Mouse (Mus musculus) ES-Bruce4 (cell line): Measurements from ENCODE around the gene Lats2.

Source experiments
- CTCF ChIP-seq: IDR thresholded peaks from one replicate; pipeline ENCODE4 v1.8.1; 2011; ENCODE audit warnings: low read depth, low read length
- EP300 ChIP-seq: IDR thresholded peaks from 2 replicates; pipeline ENCODE4 v1.6.1; 2011; ENCODE audit warnings: low read depth, low read length; ENCODE audit not compliant: insufficient read depth
- POLR2A ChIP-seq: IDR thresholded peaks from one replicate; pipeline ENCODE4 v1.8.1; 2011; ENCODE audit warnings: low read length; ENCODE audit not compliant: insufficient read depth

GRCm38 (mm10) chr14:57711059-57711458 lies 47.1 kb downstream of the Lats2 start:
- TF ChIP-seq CTCF (no peak), EP300 (no peak), POLR2A (no peak)
